Mouse (Mus musculus) liver, embryonic 14.5 days (tissue): ENCODE results near the gene Kalrn.

Experiments used
- CTCF ChIP-seq: IDR thresholded peaks from 2 replicates; pipeline ENCODE4 v1.5.1; 2016; ENCODE audit warnings: antibody characterized with exemption, low read depth, control low read depth
- EP300 ChIP-seq: IDR thresholded peaks from 2 replicates; pipeline ENCODE4 v1.6.1; 2016; ENCODE audit warnings: antibody characterized with exemption, low read depth

DNA sequence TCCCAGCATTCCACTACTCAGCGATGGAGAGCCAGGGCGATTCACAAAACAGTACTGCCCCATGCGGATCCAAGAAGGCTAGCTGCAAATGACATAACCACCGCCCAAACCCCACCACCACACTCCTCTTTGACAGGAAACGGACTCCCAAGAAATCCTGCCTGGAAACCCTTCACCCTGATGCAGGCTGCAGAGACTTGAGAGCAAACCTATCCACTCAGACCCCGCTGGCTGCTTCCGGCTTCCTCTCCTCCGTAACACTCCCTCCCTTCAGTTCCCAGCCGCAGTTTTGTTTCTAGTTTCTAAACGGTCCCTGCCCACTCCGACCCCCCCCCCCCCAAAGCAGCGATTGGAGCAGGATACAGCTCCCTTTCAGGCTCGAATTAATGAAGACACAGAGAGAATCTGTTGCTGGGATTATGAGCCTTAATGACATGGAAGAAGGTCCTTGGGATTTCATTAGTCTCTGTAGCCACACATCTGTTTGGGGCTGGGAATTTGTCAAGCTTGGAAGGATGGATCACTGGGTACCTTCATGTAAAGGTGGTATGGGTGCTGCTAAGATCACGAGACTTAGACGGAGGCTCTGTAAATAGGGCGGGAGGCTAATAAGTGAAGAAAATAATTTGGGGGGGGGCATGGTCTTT is 478.8 kb downstream of the Kalrn start:
- TF ChIP-seq EP300, result no peak
- no peak; the same call in 1 of the 2 replicates for TF ChIP-seq CTCF
